Mouse (Mus musculus): ENCODE measurements at regions not wholly inside any gene's neighbourhood (a gene's known extent, or its start where the extent isn't known, plus 50 kb on each side); places are given as distances from the start of the nearest gene placed in this dataset.

GRCm38 (mm10) chr11:114551262-114551661 is 117.1 kb upstream of the Rpl38 start:
- DNase-seq (ENCODE audit: low spot score in 2 of 2): no peak

- DNase-seq (ENCODE audit: low spot score in 2 of 2): no peak
Observed at GRCm38 (mm10) chr11:114548658-114549057, 119.7 kb upstream of the Rpl38 start.

- no peak for DNase-seq (ENCODE audit: low spot score in 2 of 2)
Observed at GRCm38 (mm10) chr11:114544212-114544611, 124.1 kb upstream of the Rpl38 start.

GRCm38 (mm10) chr11:114542167-114542566 is 126.2 kb upstream of the Rpl38 start:
- no peak for DNase-seq (ENCODE audit: low spot score in 2 of 2)

GRCm38 (mm10) chr11:114540503-114540902 is 127.8 kb upstream of the Rpl38 start:
- DNase-seq (ENCODE audit: low spot score in 2 of 2): no peak

GRCm38 (mm10) chr11:114536616-114537493 is 131.5 kb upstream of the Rpl38 start:
- DNase-seq (ENCODE audit: low spot score in 2 of 2): peak in 1 of 2 experiments; percentile 9

- DNase-seq (ENCODE audit: low spot score in 2 of 2): no peak
Observed at GRCm38 (mm10) chr11:114535900-114536299, 132.4 kb upstream of the Rpl38 start.

GRCm38 (mm10) chr11:114534436-114534835 is 133.9 kb upstream of the Rpl38 start:
- peak; percentile 13 to 42 for DNase-seq (ENCODE audit: low spot score in 2 of 2)

- no peak for DNase-seq (ENCODE audit: low spot score in 2 of 2)
Observed at GRCm38 (mm10) chr11:114531241-114531765, 137.0 kb upstream of the Rpl38 start.

GRCm38 (mm10) chr11:114528937-114529772 is 139.2 kb upstream of the Rpl38 start:
- DNase-seq (ENCODE audit: low spot score in 2 of 2): no peak

GRCm38 (mm10) chr11:114523444-114524238 is 144.7 kb upstream of the Rpl38 start:
- peak; percentile 28 to 68 for DNase-seq (ENCODE audit: low spot score in 2 of 2)

GRCm38 (mm10) chr11:114515278-114515677 is 153.0 kb upstream of the Rpl38 start:
- DNase-seq (ENCODE audit: low spot score in 2 of 2): no peak

- no peak for DNase-seq (ENCODE audit: low spot score in 2 of 2)
Observed at GRCm38 (mm10) chr11:114514126-114514525, 154.2 kb upstream of the Rpl38 start.

GRCm38 (mm10) chr11:114513446-114513845 is 154.9 kb upstream of the Rpl38 start:
- DNase-seq (ENCODE audit: low spot score in 2 of 2): no peak

GRCm38 (mm10) chr11:114511994-114512393 is 156.3 kb upstream of the Rpl38 start:
- DNase-seq (ENCODE audit: low spot score in 2 of 2): no peak

- DNase-seq (ENCODE audit: low spot score in 2 of 2): no peak
Observed at GRCm38 (mm10) chr11:114502562-114502961, 165.8 kb upstream of the Rpl38 start.

- peak; percentile 50 to 58 for DNase-seq (ENCODE audit: low spot score in 2 of 2)
Observed at GRCm38 (mm10) chr11:114501869-114502540, 166.3 kb upstream of the Rpl38 start.

- DNase-seq (ENCODE audit: low spot score in 2 of 2): no peak
Observed at GRCm38 (mm10) chr11:114500416-114500815, 167.9 kb upstream of the Rpl38 start.

- DNase-seq (ENCODE audit: low spot score in 2 of 2): no peak
Observed at GRCm38 (mm10) chr11:114499665-114500064, 168.7 kb upstream of the Rpl38 start.

GRCm38 (mm10) chr11:114495520-114495921 is 172.8 kb upstream of the Rpl38 start:
- no peak for DNase-seq (ENCODE audit: low spot score in 2 of 2)

- DNase-seq (ENCODE audit: low spot score in 2 of 2): no peak
Observed at GRCm38 (mm10) chr11:114486455-114486854, 181.9 kb upstream of the Rpl38 start.

All from layer of hippocampus, adult 8-10 months (tissue).